Mouse (Mus musculus) lung, postnatal 0 days (tissue): ENCODE data around the gene Cdc42ep4. TPM values are rescaled to one million over a fixed set of nuclear protein-coding genes. Genes with fewer than 3 reads are reported as not detected.

ENCODE experiments used
- ATAC-seq: fragments of 200-750 bp; cut with Nextera tagmentation; 2 replicates; pipeline ENCODE4 v1.8.0; 2017; ENCODE audit warnings: moderate library complexity
- DNase-seq: peaks from one replicate; pipeline ENCODE4 v3.0.0-alpha.2; 2016; ENCODE audit warnings: low spot score
- H3K27ac ChIP-seq: fragments of 300-500 bp; sonication (generic); 2 replicates; pipeline ENCODE4 v1.5.1; 2014; ENCODE audit warnings: antibody characterized with exemption, mild to moderate bottlenecking, low read length, mixed read lengths
- H3K27me3 ChIP-seq: fragments of 300-500 bp; sonication (generic); replicated peaks from 2 replicates; pipeline ENCODE4 v1.6.1; 2014; ENCODE audit warnings: low read length, mixed read lengths; ENCODE audit not compliant: insufficient read depth
- H3K36me3 ChIP-seq: fragments of 300-500 bp; sonication (generic); 2 replicates; pipeline ENCODE4 v1.6.1; 2014; ENCODE audit warnings: low read length, mixed read lengths; ENCODE audit not compliant: insufficient read depth
- H3K4me1 ChIP-seq: fragments of 300-500 bp; sonication (generic); 2 replicates; pipeline ENCODE4 v1.6.1; 2014; ENCODE audit warnings: antibody characterized with exemption, low read depth, low read length, mixed read lengths; ENCODE audit not compliant: insufficient read depth
- H3K4me2 ChIP-seq: fragments of 300-500 bp; sonication (generic); replicated peaks from 2 replicates; pipeline ENCODE4 v1.6.1; 2014; ENCODE audit warnings: low read depth, mild to moderate bottlenecking, low read length, moderate library complexity, mixed read lengths
- H3K4me3 ChIP-seq: fragments of 300-500 bp; sonication (generic); 2 replicates; pipeline ENCODE4 v1.5.1; 2014; ENCODE audit warnings: low read depth, low read length
- H3K9ac ChIP-seq: fragments of 300-500 bp; sonication (generic); replicated peaks from 2 replicates; pipeline ENCODE4 v1.6.1; 2014; ENCODE audit warnings: low read depth, mild to moderate bottlenecking
- H3K9me3 ChIP-seq: fragments of 300-500 bp; sonication (generic); 2 replicates; pipeline ENCODE4 v1.6.1; 2016; ENCODE audit warnings: low read length, mixed read lengths
- CTCF ChIP-seq: IDR thresholded peaks from 2 replicates; pipeline ENCODE4 v1.5.1; 2016; ENCODE audit warnings: antibody characterized with exemption, mild to moderate bottlenecking
- EP300 ChIP-seq: IDR thresholded peaks from 2 replicates; pipeline ENCODE4 v1.6.1; 2016; ENCODE audit warnings: antibody characterized with exemption, mild to moderate bottlenecking, control low read depth
- WGBS: fragments of 180-500 bp; shearing (Covaris S2); extraction: QIAGEN DNeasy Blood & Tissue Kit; methylation state at CpG from one replicate; pipeline ENCODE4 v1.1.7; 2014; 5-methylcytosine and 5-hydroxymethylcytosine counted together
- polyA plus RNA-seq: library from polyadenylated mRNA; unstranded; fragments of >200 nt; fragmentation: Nextera tagmentation; extraction: Ambion mirVana; gene quantifications from 2 replicates; pipeline ENCODE4 v1.2.1, GENCODE M21; 2015

Cdc42ep4 gene
- polyA plus RNA-seq, 1 experiment from 2014 or later, result 116 TPM

DNA sequence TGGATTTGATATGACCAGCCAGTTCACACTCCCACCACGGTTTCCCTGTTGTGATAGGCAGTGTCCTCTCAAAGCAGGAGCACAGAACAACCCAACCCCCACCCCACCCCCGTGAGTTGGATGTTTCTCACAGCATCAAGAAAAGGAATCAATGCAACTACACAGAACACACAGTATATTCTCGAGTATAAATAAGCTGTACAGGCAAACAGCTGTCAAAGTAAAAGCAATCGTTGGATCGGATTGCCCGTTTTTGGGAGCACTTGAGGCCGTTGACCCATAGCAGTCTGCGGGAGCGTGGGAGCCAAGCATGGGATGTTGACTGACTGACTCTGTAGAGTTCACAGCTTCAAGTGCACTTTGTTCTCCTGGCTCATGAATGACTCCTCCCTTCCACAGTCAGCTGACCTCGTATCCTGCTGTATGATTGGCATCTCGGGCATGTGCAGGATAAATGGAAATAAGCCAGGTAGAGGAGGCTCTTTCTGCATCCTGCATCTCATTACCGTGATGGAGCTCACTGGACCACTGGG is 53.6 kb downstream of the Cdc42ep4 start:
- Histone ChIP-seq H3K9me3 (no peaks in the 10 kb centered on the region), H3K36me3 (0 out of 2 replicates have a peak, but pooled peaks cover 4% of the 10 kb centered on the region), H3K4me1 (no peaks in the 10 kb centered on the region), H3K27ac (no peak overlapping the region), H3K9ac (no peak overlapping the region), H3K27me3 (no peaks in the 10 kb centered on the region), H3K4me3 (no peak overlapping the region), H3K4me2 (no peak overlapping the region)
- DNase-seq (peak; percentile 84), ATAC-seq (peak; percentile 80)
- 53% methylated on average over 12 of the region's 12 CpGs for WGBS
- no peak for TF ChIP-seq CTCF
- peak; percentile 51 for TF ChIP-seq EP300

DNA sequence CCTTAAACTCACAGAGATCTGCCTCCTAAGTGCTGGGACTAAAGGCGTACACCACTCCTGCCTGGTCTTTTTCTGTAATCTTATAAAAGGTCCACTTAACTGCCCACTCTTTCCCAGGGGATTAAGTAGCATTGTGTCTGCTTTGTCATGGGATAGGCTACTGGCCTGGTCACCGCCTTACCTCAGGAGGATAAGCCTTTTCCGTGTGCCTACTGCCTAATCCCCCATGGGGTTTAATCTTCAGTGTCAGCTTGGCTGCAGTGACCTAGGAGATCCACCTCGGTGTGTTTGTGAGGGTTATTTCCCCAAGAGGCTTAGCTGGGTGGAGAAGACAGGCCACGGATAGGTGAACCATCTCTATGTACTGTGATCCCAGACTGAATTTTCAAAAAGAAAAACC is 54.1 kb downstream of the Cdc42ep4 start:
- TF ChIP-seq EP300, result no peak
- no peak; the same call in 1 of the 2 replicates for ATAC-seq
- WGBS, result 81% methylated on average over 5 of the region's 5 CpGs

DNA sequence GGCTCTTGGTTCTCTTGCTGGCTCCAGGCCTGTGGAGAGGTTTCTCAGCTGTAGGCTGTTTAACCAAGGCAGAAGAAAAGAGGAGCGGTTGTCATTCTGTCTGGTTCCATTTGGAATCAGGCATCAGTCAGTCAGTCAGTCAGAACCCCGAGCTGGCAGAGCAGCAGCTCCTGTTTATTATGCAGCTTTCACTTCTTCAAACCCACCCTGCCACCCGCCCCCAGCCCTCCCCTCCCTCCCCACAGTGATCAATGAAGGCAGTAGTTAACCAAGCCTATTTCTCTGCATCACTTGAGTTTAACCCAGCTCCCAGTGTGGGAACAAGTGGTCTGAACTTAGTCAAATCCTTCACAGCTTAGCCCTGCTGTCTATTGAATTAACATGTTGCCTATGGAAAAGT is 59.8 kb downstream of the Cdc42ep4 start:
- Histone ChIP-seq H3K36me3 (0 out of 2 replicates have a peak, but pooled peaks cover 17% of the 10 kb centered on the region), H3K4me2 (no peak overlapping the region), H3K4me1 (no peaks in the 10 kb centered on the region), H3K9me3 (no peaks in the 10 kb centered on the region), H3K4me3 (no peak overlapping the region), H3K9ac (no peak overlapping the region), H3K27ac (no peak overlapping the region), H3K27me3 (no peaks in the 10 kb centered on the region)
- 73% methylated on average over 3 of the region's 3 CpGs for WGBS
- TF ChIP-seq EP300 (no peak), CTCF (no peak)
- no peak for DNase-seq
- ATAC-seq, result no peak

More for the DNA sequence above, 54.1 kb downstream of the Cdc42ep4 start:
- Histone ChIP-seq H3K9me3 (no peaks in the 10 kb centered on the region), H3K4me2 (no peak overlapping the region), H3K27me3 (no peaks in the 10 kb centered on the region), H3K9ac (no peak overlapping the region), H3K4me1 (no peaks in the 10 kb centered on the region), H3K27ac (peak overlapping the region; percentile 51), H3K36me3 (0 out of 2 replicates have a peak, but pooled peaks cover 4% of the 10 kb centered on the region), H3K4me3 (no peak overlapping the region)
- DNase-seq, result no peak

DNA sequence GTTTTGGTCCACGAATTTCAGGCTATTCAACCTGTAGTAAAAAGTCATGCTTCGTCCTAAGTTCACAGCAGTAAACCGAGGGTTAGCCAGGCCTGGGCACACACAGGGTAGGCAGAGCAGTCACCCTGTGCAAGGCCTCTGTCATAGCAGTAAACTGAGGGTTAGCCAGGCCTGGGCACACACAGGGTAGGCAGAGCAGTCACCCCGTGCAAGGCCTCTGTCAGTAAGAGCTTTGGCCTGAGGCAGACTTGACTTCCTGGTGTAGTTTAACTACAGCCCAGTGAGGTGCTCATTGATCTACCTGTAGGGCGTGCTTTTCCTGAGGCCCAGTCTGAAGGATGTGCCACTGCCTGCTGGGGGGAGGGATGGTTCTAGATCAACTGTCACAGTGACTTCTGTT is 60.4 kb downstream of the Cdc42ep4 start:
- Histone ChIP-seq H3K9ac (no peak overlapping the region), H3K27me3 (no peaks in the 10 kb centered on the region), H3K36me3 (0 out of 2 replicates have a peak, but pooled peaks cover 17% of the 10 kb centered on the region), H3K4me2 (no peak overlapping the region), H3K4me1 (no peaks in the 10 kb centered on the region), H3K9me3 (no peaks in the 10 kb centered on the region), H3K4me3 (no peak overlapping the region), H3K27ac (no peak overlapping the region)
- no peak for DNase-seq
- no peak for ATAC-seq
- TF ChIP-seq CTCF (no peak), EP300 (no peak)
- 87% methylated on average over 5 of the region's 5 CpGs for WGBS

DNA sequence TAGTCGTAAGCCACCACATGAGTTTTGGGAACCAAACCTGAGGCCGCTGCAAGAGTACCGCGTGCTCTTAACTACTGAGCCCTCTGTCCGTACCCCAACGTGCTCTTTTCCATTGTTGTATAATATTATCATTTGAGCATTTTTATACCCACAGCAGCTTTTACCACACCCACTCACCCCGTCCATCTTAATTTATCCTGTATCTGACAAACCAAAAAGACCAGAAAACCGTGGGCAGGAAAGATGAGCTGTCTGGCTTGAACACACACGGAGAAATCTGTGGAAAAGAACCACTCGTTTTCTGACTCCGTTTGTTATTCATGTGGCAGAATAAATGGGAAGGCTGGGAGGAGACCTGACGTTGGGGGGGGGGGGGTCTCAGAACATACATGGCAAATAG is 61.2 kb downstream of the Cdc42ep4 start:
- ATAC-seq (no peak), DNase-seq (no peak)
- no peak overlapping the region for H3K27ac ChIP-seq
- no peak for TF ChIP-seq EP300
- TF ChIP-seq CTCF, result no peak
- no peaks in the 10 kb centered on the region for H3K9me3 ChIP-seq
- no peak overlapping the region for H3K9ac ChIP-seq
- H3K4me1 ChIP-seq, result no peaks in the 10 kb centered on the region
- no peak overlapping the region for H3K4me2 ChIP-seq
- WGBS, result 86% methylated on average over 12 of the region's 12 CpGs
- H3K27me3 ChIP-seq, result no peaks in the 10 kb centered on the region
- no peak overlapping the region for H3K4me3 ChIP-seq
- H3K36me3 ChIP-seq, result 0 out of 2 replicates have a peak, but pooled peaks cover 17% of the 10 kb centered on the region

DNA sequence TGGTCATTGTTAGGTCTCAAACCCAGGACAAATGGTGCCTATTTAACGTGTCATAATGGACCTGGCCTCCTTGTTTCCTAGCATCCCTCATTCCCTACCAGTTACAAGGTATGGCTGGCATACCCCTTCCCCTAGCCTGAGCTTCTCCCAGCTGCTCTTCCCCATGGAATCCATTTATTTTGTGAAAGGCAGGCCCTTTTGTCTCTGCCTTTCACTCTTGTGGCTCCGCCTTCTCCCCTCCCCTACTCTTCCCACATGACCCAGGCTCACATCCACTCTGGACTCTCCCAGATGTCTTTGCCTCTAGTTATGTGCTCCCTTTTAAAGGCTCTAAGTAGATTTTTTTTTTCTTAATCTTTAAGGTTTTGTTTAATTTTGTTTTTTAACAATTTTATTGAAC is 64.7 kb downstream of the Cdc42ep4 start:
- no peak overlapping the region for H3K4me3 ChIP-seq
- WGBS, result 74% methylated on average over 2 of the region's 2 CpGs
- TF ChIP-seq CTCF, result no peak
- no peak for TF ChIP-seq EP300
- no peak overlapping the region for H3K27ac ChIP-seq
- no peak overlapping the region for H3K9ac ChIP-seq
- no peaks in the 10 kb centered on the region for H3K27me3 ChIP-seq
- no peaks in the 10 kb centered on the region for H3K9me3 ChIP-seq
- no peak for DNase-seq
- H3K4me1 ChIP-seq, result peaks cover 7% of the 10 kb centered on the region; the same call in 1 of the 2 replicates
- ATAC-seq, result no peak
- H3K4me2 ChIP-seq, result no peak overlapping the region
- H3K36me3 ChIP-seq, result 0 out of 2 replicates have a peak, but pooled peaks cover 13% of the 10 kb centered on the region
